In the genomic region with DNA sequence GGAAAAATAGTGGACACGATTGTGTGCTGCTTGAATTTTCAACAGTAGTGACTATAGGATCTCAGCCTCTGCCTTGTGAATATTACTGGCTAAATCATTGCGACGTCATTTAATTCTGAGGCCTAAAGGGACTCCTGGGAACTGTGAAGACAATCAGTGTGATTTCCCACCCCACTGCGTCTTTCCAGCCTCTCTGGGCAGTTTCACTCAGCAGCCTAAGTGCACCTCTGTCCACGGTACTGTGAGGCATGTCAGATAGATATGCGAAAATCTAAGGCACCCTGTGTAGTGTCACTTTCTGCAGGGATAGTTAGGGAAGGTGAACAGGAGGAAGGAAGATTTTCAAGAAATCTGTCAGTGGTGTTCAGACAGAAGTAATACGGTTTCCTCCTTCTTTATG, we compare ENCODE assay signal across 10 mouse cellular contexts. TPM values are rescaled to one million over a fixed set of nuclear protein-coding genes. Genes with fewer than 3 reads are reported as not detected.
DNase-seq lines count a peak whose midpoint lies in the region; ATAC-seq lines count a peak whose summit lies in the region.
"Had no signal": no experiment of that assay in that cellular context is flagged by ENCODE, and none has a peak within 500 bp of the region (broad histone marks: within the 10 kb centered on the region; RNA-seq: fewer than 3 reads in every experiment).

No protein-coding gene starts in this region.

- WGBS in liver, embryonic 15.5 days (ENCODE audit: insufficient replicate concordance): 41% methylated on average over 7 of the region's 7 CpGs
- WGBS in liver, embryonic 12.5 days (ENCODE audit: insufficient replicate concordance): 36% methylated on average over 7 of the region's 7 CpGs
- WGBS in forebrain, embryonic 14.5 days: 58% methylated on average over 7 of the region's 7 CpGs
- 39% methylated on average over 7 of the region's 7 CpGs for WGBS in intestine, embryonic 15.5 days
- 32% methylated on average over 7 of the region's 7 CpGs for WGBS in neural tube, embryonic 14.5 days
- 33% methylated on average over 7 of the region's 7 CpGs for WGBS in kidney, embryonic 16.5 days

- DNase-seq in forebrain, embryonic 14.5 days (ENCODE audit: low spot score): no peak
- no peak for DNase-seq in adrenal gland, adult 18-20 months (ENCODE audit: low spot score in 2 of 2)
- DNase-seq: cerebellum, adult 9-11 months; kidney, adult 9 months had no signal

- no peaks in the 10 kb centered on the region for H3K9me3 ChIP-seq in liver, embryonic 15.5 days (replicated peaks)
- H3K9me3 ChIP-seq in liver, embryonic 12.5 days (replicated peaks): no peaks in the 10 kb centered on the region
- no peaks in the 10 kb centered on the region for H3K9me3 ChIP-seq in forebrain, embryonic 14.5 days (replicated peaks; ENCODE audit: control insufficient read depth, low read length)
- H3K9me3 ChIP-seq in intestine, embryonic 15.5 days: no peaks in the 10 kb centered on the region
- no peaks in the 10 kb centered on the region for H3K9me3 ChIP-seq in neural tube, embryonic 14.5 days (ENCODE audit: control insufficient read depth, low read length)
- H3K9me3 ChIP-seq in kidney, embryonic 16.5 days (ENCODE audit: low read length): no peaks in the 10 kb centered on the region

- no peak for ATAC-seq in liver, embryonic 15.5 days (ENCODE audit: insufficient read depth)
- no peak for ATAC-seq in liver, embryonic 12.5 days
- no peak for ATAC-seq in forebrain, embryonic 14.5 days
- ATAC-seq in intestine, embryonic 15.5 days: no peak
- no peak for ATAC-seq in neural tube, embryonic 14.5 days (ENCODE audit: low read depth)
- ATAC-seq in kidney, embryonic 16.5 days (ENCODE audit: low FRiP score, low TSS enrichment): no peak

- peaks cover 7% of the 10 kb centered on the region; the same call in 1 of the 2 replicates for H3K36me3 ChIP-seq in liver, embryonic 15.5 days (replicated peaks)
- peaks cover 3% of the 10 kb centered on the region; the same call in 1 of the 2 replicates for H3K36me3 ChIP-seq in liver, embryonic 12.5 days
- H3K36me3 ChIP-seq in forebrain, embryonic 14.5 days (ENCODE audit: control insufficient read depth, insufficient read depth, low read length): no peaks in the 10 kb centered on the region
- H3K36me3 ChIP-seq in intestine, embryonic 15.5 days: no peaks in the 10 kb centered on the region
- H3K36me3 ChIP-seq in neural tube, embryonic 14.5 days (ENCODE audit: control insufficient read depth, insufficient read depth, low read length): no peaks in the 10 kb centered on the region
- H3K36me3 ChIP-seq in kidney, embryonic 16.5 days (ENCODE audit: insufficient read depth, low read length): no peaks in the 10 kb centered on the region

- no peak overlapping the region for H3K27ac ChIP-seq in liver, embryonic 15.5 days (replicated peaks)
- H3K27ac ChIP-seq in liver, embryonic 12.5 days: no peak overlapping the region
- H3K27ac ChIP-seq in forebrain, embryonic 14.5 days (ENCODE audit: low read depth, low read length): no peak overlapping the region
- H3K27ac ChIP-seq in intestine, embryonic 15.5 days: no peak overlapping the region
- H3K27ac ChIP-seq in neural tube, embryonic 14.5 days (ENCODE audit: low read depth, low read length): no peak overlapping the region
- H3K27ac ChIP-seq in kidney, embryonic 16.5 days (ENCODE audit: low read length): no peak overlapping the region

- no peak overlapping the region for H3K4me3 ChIP-seq in liver, embryonic 15.5 days (replicated peaks)
- no peak overlapping the region for H3K4me3 ChIP-seq in liver, embryonic 12.5 days
- peak overlapping the region; percentile 62; the same call in 1 of the 2 replicates for H3K4me3 ChIP-seq in forebrain, embryonic 14.5 days (ENCODE audit: low read depth, low read length)
- no peak overlapping the region for H3K4me3 ChIP-seq in intestine, embryonic 15.5 days (replicated peaks)
- 0 out of 2 replicates have a peak overlapping the region, but pooled peaks have one; percentile 58 for H3K4me3 ChIP-seq in neural tube, embryonic 14.5 days (ENCODE audit: low read depth, low read length)
- no peak overlapping the region for H3K4me3 ChIP-seq in kidney, embryonic 16.5 days (ENCODE audit: low read length)

- no peak overlapping the region for H3K9ac ChIP-seq in liver, embryonic 15.5 days
- no peak overlapping the region for H3K9ac ChIP-seq in liver, embryonic 12.5 days
- no peak overlapping the region for H3K9ac ChIP-seq in forebrain, embryonic 14.5 days (ENCODE audit: low read length)
- H3K9ac ChIP-seq in intestine, embryonic 15.5 days: no peak overlapping the region
- H3K9ac ChIP-seq in neural tube, embryonic 14.5 days (replicated peaks; ENCODE audit: low read depth, low read length): no peak overlapping the region
- no peak overlapping the region for H3K9ac ChIP-seq in kidney, embryonic 16.5 days (replicated peaks; ENCODE audit: low read length)

- H3K27me3 ChIP-seq in liver, embryonic 15.5 days: peaks cover 56% of the 10 kb centered on the region
- peaks cover 57% of the 10 kb centered on the region for H3K27me3 ChIP-seq in liver, embryonic 12.5 days (replicated peaks)
- peaks cover 19% of the 10 kb centered on the region for H3K27me3 ChIP-seq in forebrain, embryonic 14.5 days (replicated peaks; ENCODE audit: control insufficient read depth, insufficient read depth, low read length)
- peaks cover 39% of the 10 kb centered on the region for H3K27me3 ChIP-seq in intestine, embryonic 15.5 days (replicated peaks)
- peaks cover 14% of the 10 kb centered on the region for H3K27me3 ChIP-seq in neural tube, embryonic 14.5 days (ENCODE audit: control insufficient read depth, insufficient read depth, low read length)
- peaks cover 38% of the 10 kb centered on the region for H3K27me3 ChIP-seq in kidney, embryonic 16.5 days (ENCODE audit: insufficient read depth, low read length)

- peaks cover 16% of the 10 kb centered on the region for H3K4me1 ChIP-seq in liver, embryonic 15.5 days (replicated peaks)
- H3K4me1 ChIP-seq in liver, embryonic 12.5 days: peaks cover 15% of the 10 kb centered on the region
- no peaks in the 10 kb centered on the region for H3K4me1 ChIP-seq in forebrain, embryonic 14.5 days (ENCODE audit: control insufficient read depth, insufficient read depth, low read length)
- H3K4me1 ChIP-seq in intestine, embryonic 15.5 days (replicated peaks): peaks cover 18% of the 10 kb centered on the region
- H3K4me1 ChIP-seq in neural tube, embryonic 14.5 days (ENCODE audit: control insufficient read depth, insufficient read depth, low read length): peaks cover 10% of the 10 kb centered on the region; the same call in 1 of the 2 replicates
- H3K4me1 ChIP-seq in kidney, embryonic 16.5 days (ENCODE audit: insufficient read depth, low read length): peaks cover 17% of the 10 kb centered on the region

- H3K4me2 ChIP-seq in liver, embryonic 15.5 days: 0 out of 2 replicates have a peak overlapping the region, but pooled peaks have one; percentile 71
- no peak overlapping the region for H3K4me2 ChIP-seq in liver, embryonic 12.5 days
- peak overlapping the region; percentile 80; the same call in 1 of the 2 replicates for H3K4me2 ChIP-seq in forebrain, embryonic 14.5 days (ENCODE audit: low read length)
- H3K4me2 ChIP-seq in intestine, embryonic 15.5 days (replicated peaks): peak overlapping the region; percentile 99; the same call in 1 of the 2 replicates
- peak overlapping the region; percentile 79 for H3K4me2 ChIP-seq in neural tube, embryonic 14.5 days (ENCODE audit: low read depth, low read length)
- H3K4me2 ChIP-seq in kidney, embryonic 16.5 days (replicated peaks; ENCODE audit: low read depth, low read length): no peak overlapping the region

RNA-seq across cellular contexts. Expression of a gene that starts 0.6 kb away (rescaled TPM):
- 0.02 and 0.03 TPM in 2 replicates for polyA plus RNA-seq in liver, embryonic 15.5 days (2015; fragmentation: Nextera tagmentation; extraction: Ambion mirVana)
- polyA plus RNA-seq in liver, embryonic 12.5 days (2016; fragmentation: Nextera tagmentation; extraction: Ambion mirVana): 0.17 TPM in 1 of 2 replicates, not detected in the other
- polyA plus RNA-seq in forebrain, embryonic 14.5 days (2014; fragmentation: Nextera tagmentation; extraction: Ambion mirVana): 23.5 and 29.1 TPM in 2 replicates
- 2.4 and 3.0 TPM in 2 replicates for polyA plus RNA-seq in intestine, embryonic 15.5 days (2015; fragmentation: Nextera tagmentation; extraction: Ambion mirVana)
- 51.6 and 78.1 TPM in 2 replicates for polyA plus RNA-seq in neural tube, embryonic 14.5 days (2014; fragmentation: Nextera tagmentation; extraction: Ambion mirVana)
- 0.51 and 0.70 TPM in 2 replicates for polyA plus RNA-seq in kidney, embryonic 16.5 days (2015; fragmentation: Nextera tagmentation; extraction: Ambion mirVana)
- total RNA-seq in adrenal gland, adult 18-20 months (2021): 10 to 100 TPM; 10.7 to 13.7 TPM
- total RNA-seq: MEL had no signal

Comparison
In these comparisons a context has a peak if more than half of its experiments do, and no peak if none do; other contexts are left out.
1. H3K4me2 ChIP-seq: peak in liver, embryonic 15.5 days (single experiment), forebrain, embryonic 14.5 days (single experiment), intestine, embryonic 15.5 days (single experiment) and neural tube, embryonic 14.5 days (single experiment); none in liver, embryonic 12.5 days (single experiment) and kidney, embryonic 16.5 days (single experiment).
2. H3K4me3 ChIP-seq: peak in forebrain, embryonic 14.5 days (single experiment) and neural tube, embryonic 14.5 days (single experiment); none in liver, embryonic 15.5 days (single experiment), liver, embryonic 12.5 days (single experiment), intestine, embryonic 15.5 days (single experiment) and kidney, embryonic 16.5 days (single experiment).